In genomic region chr7:75983809-75984171, GRCm38 (mm10) we compare ENCODE assay signal across 14 mouse cellular contexts.
DNase-seq lines count a peak whose midpoint lies in the region; ATAC-seq lines count a peak whose summit lies in the region.
"Had no signal": no experiment of that assay in that cellular context is flagged by ENCODE, and none has a peak within 500 bp of the region (broad histone marks: within the 10 kb centered on the region; RNA-seq: fewer than 3 reads in every experiment).

No protein-coding gene starts in this region.

- peaks cover 7% of the 10 kb centered on the region for H3K4me1 ChIP-seq in embryonic facial prominence, embryonic 10.5 days
- 0 out of 2 replicates have a peak, but pooled peaks cover 6% of the 10 kb centered on the region for H3K4me1 ChIP-seq in hindbrain, embryonic 11.5 days (replicated peaks; ENCODE audit: control insufficient read depth, insufficient read depth, low read length)
- no peaks in the 10 kb centered on the region for H3K4me1 ChIP-seq in midbrain, embryonic 14.5 days (ENCODE audit: control insufficient read depth, insufficient read depth, low read length)
- H3K4me1 ChIP-seq: embryonic facial prominence, embryonic 15.5 days; liver, embryonic 12.5 days had no signal

- peak; percentile 44; the same call in 1 of the 2 replicates for ATAC-seq in frontal cortex, adult (ENCODE audit: low TSS enrichment)
- no peak; the same call in 1 of the 2 replicates for ATAC-seq in hindbrain, embryonic 11.5 days (ENCODE audit: low FRiP score)
- ATAC-seq in midbrain, embryonic 14.5 days (ENCODE audit: low FRiP score, low TSS enrichment), result no peak; the same call in 1 of the 2 replicates
- ATAC-seq: inflammation-experienced regulatory T-cells, adult 6 months; liver, embryonic 12.5 days had no signal

- H3K9me3 ChIP-seq in embryonic facial prominence, embryonic 10.5 days, result no peaks in the 10 kb centered on the region
- no peaks in the 10 kb centered on the region for H3K9me3 ChIP-seq in hindbrain, embryonic 11.5 days (ENCODE audit: control insufficient read depth, low read length)
- H3K9me3 ChIP-seq in midbrain, embryonic 14.5 days (ENCODE audit: control insufficient read depth, low read length), result no peaks in the 10 kb centered on the region
- H3K9me3 ChIP-seq: embryonic facial prominence, embryonic 15.5 days; heart, embryonic 10.5 days; liver, embryonic 12.5 days had no signal

- intact Hi-C loops in left cerebral cortex, postnatal 14 days (cut with DNase I), result no loop called here

- peak overlapping the region; percentile 39 for H3K4me2 ChIP-seq in hindbrain, embryonic 11.5 days (replicated peaks; ENCODE audit: low read depth, low read length)
- peak overlapping the region; percentile 38 for H3K4me2 ChIP-seq in midbrain, embryonic 14.5 days (ENCODE audit: low read length)
- H3K4me2 ChIP-seq: embryonic facial prominence, embryonic 15.5 days; liver, embryonic 12.5 days had no signal

- H3K9ac ChIP-seq in hindbrain, embryonic 11.5 days (ENCODE audit: low read depth, low read length), result no peak overlapping the region
- H3K9ac ChIP-seq in midbrain, embryonic 14.5 days (replicated peaks; ENCODE audit: low read length), result no peak overlapping the region
- H3K9ac ChIP-seq: embryonic facial prominence, embryonic 15.5 days; liver, embryonic 12.5 days had no signal

- no peaks in the 10 kb centered on the region for H3K36me3 ChIP-seq in embryonic facial prominence, embryonic 10.5 days (replicated peaks)
- H3K36me3 ChIP-seq in hindbrain, embryonic 11.5 days (ENCODE audit: control insufficient read depth, insufficient read depth, low read length), result no peaks in the 10 kb centered on the region
- no peaks in the 10 kb centered on the region for H3K36me3 ChIP-seq in midbrain, embryonic 14.5 days (ENCODE audit: control insufficient read depth, insufficient read depth, low read length)
- H3K36me3 ChIP-seq: embryonic facial prominence, embryonic 15.5 days; heart, embryonic 10.5 days; liver, embryonic 12.5 days had no signal

- WGBS in embryonic facial prominence, embryonic 10.5 days, result 68% methylated on average over 7 of the region's 7 CpGs
- 34% methylated on average over 7 of the region's 7 CpGs for WGBS in hindbrain, embryonic 11.5 days
- WGBS in midbrain, embryonic 14.5 days, result 20% methylated on average over 7 of the region's 7 CpGs

- no peak for DNase-seq in frontal cortex, postnatal 36 days (ENCODE audit: low spot score in 2 of 2)
- DNase-seq in embryonic facial prominence, embryonic 10.5 days (ENCODE audit: low spot score), result no peak
- DNase-seq in hindbrain, embryonic 11.5 days (ENCODE audit: low spot score), result no peak
- no peak for DNase-seq in midbrain, embryonic 14.5 days
- no peak for DNase-seq in left cerebral cortex, postnatal 14 days (ENCODE audit: low spot score in 2 of 2)
- no peak for DNase-seq in natural killer cell, adult 2 months (ENCODE audit: low spot score in 2 of 2)
- DNase-seq in liver, result no peak
- DNase-seq: adrenal gland, postnatal 10 days; gastrocnemius, adult 2 months had no signal

- peak overlapping the region; percentile 63; the same call in 1 of the 2 replicates for H3K27ac ChIP-seq in embryonic facial prominence, embryonic 10.5 days (replicated peaks)
- H3K27ac ChIP-seq in hindbrain, embryonic 11.5 days (ENCODE audit: low read depth, low read length), result peak overlapping the region; percentile 62
- H3K27ac ChIP-seq in midbrain, embryonic 14.5 days (replicated peaks; ENCODE audit: low read depth, low read length), result no peak overlapping the region
- H3K27ac ChIP-seq: embryonic facial prominence, embryonic 15.5 days; gastrocnemius, adult 2 months; heart, embryonic 10.5 days; liver, embryonic 12.5 days had no signal

- peaks cover 14% of the 10 kb centered on the region for H3K27me3 ChIP-seq in embryonic facial prominence, embryonic 10.5 days (replicated peaks; ENCODE audit: low read depth, poor library complexity, severe bottlenecking)
- H3K27me3 ChIP-seq in hindbrain, embryonic 11.5 days (ENCODE audit: control insufficient read depth, insufficient read depth, low read length), result no peaks in the 10 kb centered on the region
- H3K27me3 ChIP-seq in midbrain, embryonic 14.5 days (ENCODE audit: control insufficient read depth, insufficient read depth, low read length), result no peaks in the 10 kb centered on the region
- H3K27me3 ChIP-seq: embryonic facial prominence, embryonic 15.5 days had no signal

- H3K4me3 ChIP-seq in embryonic facial prominence, embryonic 10.5 days, result no peak overlapping the region
- no peak overlapping the region for H3K4me3 ChIP-seq in hindbrain, embryonic 11.5 days (ENCODE audit: low read depth, low read length)
- peak overlapping the region; percentile 3; the same call in 1 of the 2 replicates for H3K4me3 ChIP-seq in midbrain, embryonic 14.5 days (replicated peaks; ENCODE audit: low read depth, low read length)
- H3K4me3 ChIP-seq: embryonic facial prominence, embryonic 15.5 days; gastrocnemius, adult 2 months; liver, embryonic 12.5 days had no signal
